Mouse (Mus musculus) MEL (cell line): ENCODE results near the gene Fam13a.

ENCODE experiments used
- CHD2 ChIP-seq: IDR thresholded peaks from 2 replicates; pipeline ENCODE4 v1.6.1; 2011; ENCODE audit warnings: low read length, improper control_type of control experiment
- CTCF ChIP-seq, 3 experiments: IDR thresholded peaks in 2 of 3; conservative IDR thresholded peaks in 1 of 3; 2 replicates each; pipeline ENCODE4 v1.5.1; 2011 to 2012; ENCODE audit warnings: low read length in 3 of 3, low read depth in 2 of 3, mild to moderate bottlenecking in 2 of 3, improper control_type of control experiment in 1 of 3, inconsistent platforms in 1 of 3, mixed read lengths in 1 of 3, moderate library complexity in 1 of 3; ENCODE audit not compliant: control insufficient read depth in 1 of 3, insufficient read depth in 1 of 3, poor library complexity in 1 of 3, severe bottlenecking in 1 of 3
- GATA1 ChIP-seq: IDR thresholded peaks from 2 replicates; pipeline ENCODE4 v1.6.1; 2011; ENCODE audit warnings: low read depth, low read length, improper control_type of control experiment
- POLR2A ChIP-seq, 2 experiments: IDR thresholded peaks; 2 replicates each; pipeline ENCODE4 v1.6.1; 2011 to 2012; ENCODE audit warnings: low read length in 2 of 2, mild to moderate bottlenecking in 2 of 2, control low read depth in 1 of 2, improper control_type of control experiment in 1 of 2, low read depth in 1 of 2, moderate library complexity in 1 of 2; ENCODE audit not compliant: control insufficient read depth in 1 of 2, insufficient read depth in 1 of 2, poor library complexity in 1 of 2
- TBP ChIP-seq: IDR thresholded peaks from 2 replicates; pipeline ENCODE4 v1.8.0; 2011; ENCODE audit warnings: low read depth, low read length, improper control_type of control experiment

DNA sequence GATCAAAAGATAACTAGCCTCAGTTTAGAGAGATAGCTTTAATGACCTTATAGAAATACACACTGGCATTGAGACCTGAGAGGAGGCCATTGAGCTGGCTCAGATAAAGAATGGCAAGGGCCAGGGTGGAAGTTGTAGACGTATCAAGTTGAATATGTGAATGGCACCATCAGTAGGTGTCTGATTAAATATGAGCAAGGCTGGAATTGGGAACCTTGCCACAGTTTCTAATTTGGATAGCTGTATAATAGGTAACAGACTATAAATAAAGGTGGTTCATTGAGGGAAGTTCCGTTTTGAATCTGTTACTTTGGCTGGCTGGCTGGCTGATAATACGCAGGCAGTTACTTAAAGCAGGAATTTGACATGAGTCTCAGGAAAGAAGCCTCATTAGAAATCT, 127.7 kb downstream of the Fam13a start:
- no peak for TF ChIP-seq POLR2A (IDR thresholded peaks at IDR 0.05; ENCODE audit: control insufficient read depth in 1 of 2, insufficient read depth in 1 of 2, low read depth in 1 of 2, low read length in 2 of 2, poor library complexity in 1 of 2)
- no peak for TF ChIP-seq TBP
- TF ChIP-seq CTCF (IDR thresholded peaks at IDR 0.05 in 2 of 3, conservative IDR thresholded peaks at IDR 0.05 in 1 of 3; ENCODE audit: control insufficient read depth in 1 of 3, insufficient read depth in 1 of 3, low read depth in 2 of 3, low read length in 3 of 3, poor library complexity in 1 of 3, severe bottlenecking in 1 of 3): no peak
- no peak for TF ChIP-seq CHD2
- TF ChIP-seq GATA1: no peak
